Mouse (Mus musculus) embryonic fibroblast, embryonic 13.5 days (primary cell): ENCODE data around the gene Adam25. TPM values are rescaled to one million over a fixed set of nuclear protein-coding genes. Genes with fewer than 3 reads are reported as not detected.
"Not testable (repeated sequence)": the region's sequence is repeated elsewhere in the genome, so short reads cannot be mapped to it uniquely, and the experiment has no call there.

Source experiments
- H3K27ac ChIP-seq: 2 replicates; pipeline ENCODE4 v1.5.1; 2012; ENCODE audit warnings: low read length, control low read depth, inconsistent platforms; ENCODE audit not compliant: insufficient read depth
- H3K4me1 ChIP-seq: 2 replicates; pipeline ENCODE4 v1.6.1; 2011; ENCODE audit warnings: low read length; ENCODE audit not compliant: control insufficient read depth, insufficient read depth
- H3K4me3 ChIP-seq: 2 replicates; pipeline ENCODE4 v1.5.1; 2011; ENCODE audit warnings: mild to moderate bottlenecking, control low read depth, low read length; ENCODE audit not compliant: insufficient read depth
- CTCF ChIP-seq: IDR thresholded peaks from 2 replicates; pipeline ENCODE4 v1.5.1; 2011; ENCODE audit warnings: mild to moderate bottlenecking, control low read depth, low read length, moderate library complexity, borderline replicate concordance; ENCODE audit not compliant: insufficient read depth
- POLR2A ChIP-seq: IDR thresholded peaks from 2 replicates; pipeline ENCODE4 v1.6.1; 2011; ENCODE audit warnings: low read depth, mild to moderate bottlenecking, control low read depth, low read length, moderate library complexity
- polyA plus RNA-seq: library from polyadenylated mRNA; stranded (reverse); fragments of >200 nt; gene quantifications from 2 replicates; pipeline ENCODE4 v1.2.4, GENCODE M21; 2011; ENCODE audit warnings: low read depth; ENCODE audit not compliant: missing spikeins, insufficient read length

The Adam25 gene
- not detected in 2 replicates for polyA plus RNA-seq

- not testable (repeated sequence) for H3K4me3 ChIP-seq, H3K4me1 ChIP-seq, H3K27ac ChIP-seq
Observed at GRCm38 (mm10) chr8:40751908-40752307, at the start of gene Adam25. Adam25 (plus strand) TSS chr8:40752208.

- H3K4me1 ChIP-seq, H3K27ac ChIP-seq, H3K4me3 ChIP-seq: not testable (repeated sequence)
Observed at GRCm38 (mm10) chr8:40715406-40715805, 36.6 kb upstream of the Adam25 start.

- H3K27ac ChIP-seq: no peak overlapping the region
- TF ChIP-seq POLR2A (no peak), CTCF (no peak)
- H3K4me3 ChIP-seq: no peak overlapping the region
- H3K4me1 ChIP-seq: no peaks in the 10 kb centered on the region
Observed at GRCm38 (mm10) chr8:40715986-40716385, 36.0 kb upstream of the Adam25 start.

- no peaks in the 10 kb centered on the region for H3K4me1 ChIP-seq
- TF ChIP-seq POLR2A: no peak
- no peak for TF ChIP-seq CTCF
- H3K4me3 ChIP-seq: no peak overlapping the region
- H3K27ac ChIP-seq: no peak overlapping the region
Observed at GRCm38 (mm10) chr8:40783320-40783719, 31.3 kb downstream of the Adam25 start.

GRCm38 (mm10) chr8:40792973-40793372, 41.0 kb downstream of the Adam25 start, which contains the start of gene Adam20:
Adam20 (plus strand) TSS chr8:40793273.
- not testable (repeated sequence) for H3K4me3 ChIP-seq, H3K4me1 ChIP-seq, H3K27ac ChIP-seq

- TF ChIP-seq CTCF: no peak
- TF ChIP-seq POLR2A: no peak
- Histone ChIP-seq H3K4me1 (no peaks in the 10 kb centered on the region), H3K27ac (no peak overlapping the region), H3K4me3 (no peak overlapping the region)
Observed at GRCm38 (mm10) chr8:40803379-40804079, 51.5 kb downstream of the Adam25 start.

Other genes starting within 250 kb of the Adam25 start
- gene Adam24, start 77.1 kb upstream of the Adam25 start, polyA plus RNA-seq: not detected in 2 replicates
- not detected in 2 replicates for gene Adam20, start 41.1 kb downstream of the Adam25 start, polyA plus RNA-seq
- not detected in 2 replicates for gene Adam39, start 70.8 kb downstream of the Adam25 start, polyA plus RNA-seq